Mouse (Mus musculus) spleen, adult 2 months (tissue): ENCODE results near the gene Dtx4. TPM values are rescaled to one million over a fixed set of nuclear protein-coding genes. Genes with fewer than 3 reads are reported as not detected.

Experiments used
- DNase-seq, 2 experiments: peaks; one replicate each; pipeline versions ENCODE4 v3.0.0 to v3.0.0-alpha.2; 2012 to 2021; ENCODE audit warnings: low spot score in 2 of 2, low read depth in 1 of 2
- H3K27ac ChIP-seq: fragments of 200-500 bp; 2 replicates; pipeline ENCODE4 v1.5.1; 2012; ENCODE audit warnings: low read length, inconsistent platforms; ENCODE audit not compliant: insufficient read depth
- H3K27me3 ChIP-seq: fragments of 200-500 bp; 2 replicates; pipeline ENCODE4 v1.6.1; 2012; ENCODE audit warnings: mild to moderate bottlenecking, moderate library complexity, low read length, inconsistent platforms; ENCODE audit not compliant: control insufficient read depth, insufficient read depth
- H3K36me3 ChIP-seq: fragments of 200-500 bp; 2 replicates; pipeline ENCODE4 v1.6.1; 2012; ENCODE audit warnings: mild to moderate bottlenecking, low read length, inconsistent platforms; ENCODE audit not compliant: control insufficient read depth, insufficient read depth
- H3K4me1 ChIP-seq: fragments of 200-500 bp; 2 replicates; pipeline ENCODE4 v1.6.1; 2011; ENCODE audit warnings: inconsistent platforms; ENCODE audit not compliant: control insufficient read depth, insufficient read depth, insufficient read length
- H3K4me3 ChIP-seq: fragments of 200-500 bp; 2 replicates; pipeline ENCODE4 v1.5.1; 2011; ENCODE audit warnings: mild to moderate bottlenecking, inconsistent platforms; ENCODE audit not compliant: insufficient read depth, insufficient read length; ENCODE audit errors: extremely low read depth
- CTCF ChIP-seq: fragments of 200-500 bp; IDR thresholded peaks from 2 replicates; pipeline ENCODE4 v1.5.1; 2011; ENCODE audit warnings: mild to moderate bottlenecking, inconsistent platforms; ENCODE audit not compliant: insufficient read depth, insufficient read length, insufficient replicate concordance; ENCODE audit errors: extremely low read depth
- POLR2A ChIP-seq: fragments of 200-500 bp; IDR thresholded peaks from 2 replicates; pipeline ENCODE4 v1.6.1; 2011; ENCODE audit warnings: low read depth, low read length, inconsistent platforms
- WGBS: fragments of 180-500 bp; shearing (Covaris S2); methylation state at CpG from one replicate; pipeline ENCODE4 v1.1.7; 2018; 5-methylcytosine and 5-hydroxymethylcytosine counted together
- polyA plus RNA-seq: library from polyadenylated mRNA; depleted of rRNA; stranded (reverse); fragments of >200 nt; gene quantifications from 2 replicates; pipeline ENCODE4 v1.2.3, GENCODE M21; 2012

Gene Dtx4
- polyA plus RNA-seq, 1 experiment, result 4.3 TPM

GRCm38 (mm10) chr19:12471866-12472265, 29.4 kb downstream of the Dtx4 start:
- Histone ChIP-seq H3K27ac (peak overlapping the region; percentile 71), H3K4me1 (peaks cover 26% of the 10 kb centered on the region; the same call in 1 of the 2 replicates), H3K4me3 (no peak overlapping the region), H3K27me3 (no peaks in the 10 kb centered on the region), H3K36me3 (no peaks in the 10 kb centered on the region)
- WGBS, result 36% methylated on average over 3 of the region's 3 CpGs
- DNase-seq, result no peak
- no peak for TF ChIP-seq POLR2A
- no peak for TF ChIP-seq CTCF

DNA sequence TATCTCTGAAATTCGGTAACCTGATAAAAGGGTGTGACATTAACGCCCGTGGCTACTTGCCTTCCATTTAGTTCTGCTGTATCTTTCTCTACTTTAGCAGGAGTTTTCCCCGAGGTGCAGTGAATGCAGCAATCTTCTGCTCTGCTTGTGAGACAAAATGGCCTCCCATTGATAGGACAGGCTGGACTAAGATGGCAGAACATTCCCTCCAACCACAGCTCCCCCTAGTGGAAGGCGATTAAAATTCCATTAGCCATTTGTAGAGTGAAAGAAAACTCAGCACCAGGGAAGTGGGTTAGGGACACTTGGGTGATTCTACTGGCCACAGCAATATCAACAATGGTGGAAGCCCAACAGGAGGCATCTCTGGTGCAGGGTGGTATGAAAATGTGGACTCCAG, 33.8 kb downstream of the Dtx4 start:
- Histone ChIP-seq H3K4me3 (no peak overlapping the region), H3K4me1 (peaks cover 3% of the 10 kb centered on the region; the same call in 1 of the 2 replicates), H3K36me3 (no peaks in the 10 kb centered on the region), H3K27ac (no peak overlapping the region), H3K27me3 (no peaks in the 10 kb centered on the region)
- 81% methylated on average over 5 of the region's 5 CpGs for WGBS
- peak in 1 of 2 experiments; percentile 31 for DNase-seq
- TF ChIP-seq POLR2A, result no peak
- TF ChIP-seq CTCF, result no peak

DNA sequence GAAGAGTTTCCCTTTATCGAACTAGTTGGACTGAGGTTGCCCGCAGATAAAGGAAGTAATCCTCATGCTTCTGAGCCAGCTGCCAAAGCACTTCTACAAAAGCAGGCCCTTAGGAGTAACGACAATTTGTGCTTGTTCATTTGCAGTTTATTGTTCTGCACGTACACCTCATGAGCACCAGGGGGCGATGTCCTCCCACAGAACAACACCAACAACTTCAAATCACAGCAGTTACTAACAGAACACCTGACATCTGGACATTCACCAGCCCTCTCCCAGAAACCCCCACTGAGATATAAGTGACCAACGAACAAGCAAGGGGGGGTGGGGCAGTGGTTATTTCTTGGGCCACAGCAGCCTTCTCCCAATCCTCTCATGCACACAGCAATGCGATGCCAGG, 35.0 kb downstream of the Dtx4 start:
- WGBS, result 15% methylated on average over 7 of the region's 7 CpGs
- peak in 1 of 2 experiments; percentile 60 for DNase-seq

GRCm38 (mm10) chr19:12465530-12466144, 35.6 kb downstream of the Dtx4 start:
- TF ChIP-seq POLR2A (no peak), CTCF (no peak)
- Histone ChIP-seq H3K27ac (no peak overlapping the region), H3K27me3 (no peaks in the 10 kb centered on the region), H3K4me1 (no peaks in the 10 kb centered on the region; the same call in 1 of the 2 replicates), H3K4me3 (no peak overlapping the region), H3K36me3 (no peaks in the 10 kb centered on the region)
- DNase-seq, result no peak
- 84% methylated on average over 10 of the region's 10 CpGs for WGBS

More for the DNA sequence above, 35.0 kb downstream of the Dtx4 start:
- no peaks in the 10 kb centered on the region; the same call in 1 of the 2 replicates for H3K4me1 ChIP-seq
- peak; percentile 77; the same call in 1 of the 2 replicates for TF ChIP-seq CTCF
- TF ChIP-seq POLR2A, result no peak
- H3K36me3 ChIP-seq, result no peaks in the 10 kb centered on the region
- no peak overlapping the region for H3K4me3 ChIP-seq
- H3K27ac ChIP-seq, result no peak overlapping the region
- no peaks in the 10 kb centered on the region for H3K27me3 ChIP-seq

DNA sequence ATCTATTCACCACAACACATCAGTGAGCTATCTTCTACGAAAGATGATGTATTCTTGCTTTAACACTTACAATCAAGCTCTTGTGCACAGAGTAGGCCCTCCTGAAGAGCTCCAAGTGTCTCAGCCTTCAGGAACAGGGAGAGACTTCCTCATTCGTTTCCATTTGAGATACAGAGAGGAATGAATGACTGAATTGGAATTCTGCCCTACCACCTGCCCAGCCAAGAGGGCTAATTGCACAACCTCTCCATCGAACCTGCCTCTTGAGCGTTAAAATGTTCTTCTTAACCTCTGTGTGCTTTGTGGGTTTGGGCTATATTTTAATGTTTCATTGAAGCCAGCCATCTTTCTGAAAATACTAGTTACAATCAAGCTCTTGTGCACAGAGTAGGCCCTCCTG, 36.6 kb downstream of the Dtx4 start:
- Histone ChIP-seq H3K27me3 (no peaks in the 10 kb centered on the region), H3K4me3 (0 out of 2 replicates have a peak overlapping the region, but pooled peaks have one; percentile 6), H3K36me3 (no peaks in the 10 kb centered on the region), H3K27ac (no peak overlapping the region), H3K4me1 (no peaks in the 10 kb centered on the region; the same call in 1 of the 2 replicates)
- no peak for TF ChIP-seq POLR2A
- no peak for TF ChIP-seq CTCF
- no peak for DNase-seq
- WGBS, result 61% methylated on average over 4 of the region's 4 CpGs

DNA sequence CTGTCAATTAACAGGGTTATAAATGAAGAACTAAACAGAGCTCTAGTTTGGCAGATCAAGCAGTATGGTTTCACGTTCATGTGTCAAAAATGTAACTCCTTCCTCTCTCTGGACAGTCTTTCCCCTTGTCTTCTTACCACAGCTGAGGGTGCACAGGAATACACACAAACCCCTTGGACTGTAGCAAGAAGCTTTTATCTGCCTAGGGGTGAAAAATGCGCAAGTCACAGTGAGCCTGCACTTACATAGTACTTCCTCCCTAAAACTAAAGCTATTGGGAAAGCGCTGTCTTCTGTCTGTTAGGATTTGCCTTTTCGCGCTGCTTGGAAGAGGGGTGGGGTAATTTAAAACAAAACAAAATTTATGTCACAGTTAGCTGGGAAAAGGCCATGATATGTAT, 37.1 kb downstream of the Dtx4 start:
- H3K27me3 ChIP-seq, result no peaks in the 10 kb centered on the region
- no peak for DNase-seq
- H3K4me1 ChIP-seq, result no peaks in the 10 kb centered on the region; the same call in 1 of the 2 replicates
- H3K36me3 ChIP-seq, result no peaks in the 10 kb centered on the region
- H3K4me3 ChIP-seq, result peak overlapping the region; percentile 14; the same call in 1 of the 2 replicates
- 50% methylated on average over 5 of the region's 5 CpGs for WGBS
- no peak overlapping the region; the same call in 1 of the 2 replicates for H3K27ac ChIP-seq
- no peak for TF ChIP-seq CTCF
- TF ChIP-seq POLR2A, result no peak

DNA sequence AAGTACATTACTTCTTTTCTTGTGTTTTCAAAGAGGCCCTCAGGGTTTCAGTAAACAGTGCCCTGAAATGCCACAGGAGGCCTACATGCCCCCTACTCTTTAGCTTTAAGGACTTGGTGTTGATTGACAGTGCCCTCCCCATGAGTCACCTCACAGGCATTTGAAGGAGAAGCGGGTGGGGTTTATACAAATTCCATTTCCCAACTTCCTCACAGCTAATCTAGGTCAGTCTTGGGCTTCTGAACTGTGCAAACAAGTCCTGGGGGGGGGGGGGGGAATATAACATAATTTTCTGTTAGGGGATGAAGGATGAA, 37.6 kb downstream of the Dtx4 start:
- DNase-seq, result no peak
- H3K27ac ChIP-seq, result peak overlapping the region; percentile 65; the same call in 1 of the 2 replicates
- H3K36me3 ChIP-seq, result no peaks in the 10 kb centered on the region
- H3K4me3 ChIP-seq, result peak overlapping the region; percentile 51
- no peaks in the 10 kb centered on the region; the same call in none of the 2 replicates for H3K4me1 ChIP-seq
- WGBS, result 36% methylated on average over 1 of the region's 1 CpGs
- no peaks in the 10 kb centered on the region for H3K27me3 ChIP-seq
- no peak for TF ChIP-seq POLR2A
- TF ChIP-seq CTCF, result no peak
